Mouse (Mus musculus): ENCODE results near the gene Stmn1.
A peak's percentile ranks its signal among the peaks of the same experiment; 100 is the strongest.

Stmn1 gene

DNA sequence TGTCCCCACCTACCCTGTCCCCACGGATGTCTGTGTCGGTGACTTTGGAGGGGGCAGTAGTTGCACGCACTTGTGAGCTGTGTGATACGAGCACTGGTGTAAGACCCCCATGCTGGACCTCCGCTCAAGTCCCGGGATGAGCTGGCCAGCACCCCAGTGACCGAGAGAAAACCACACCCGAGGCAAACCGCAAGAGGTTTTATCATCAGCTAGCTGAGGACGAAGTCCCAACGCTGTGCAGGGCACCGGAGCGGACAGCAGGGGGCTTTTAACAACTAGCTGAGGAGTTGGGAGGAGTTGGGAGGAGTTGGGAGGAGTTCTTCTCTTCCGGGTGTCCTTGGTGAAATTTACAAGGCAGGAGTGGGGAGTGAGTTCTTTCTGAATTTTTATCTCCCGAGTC, 44.7 kb downstream of the Stmn1 start:
- DNase-seq (ENCODE audit: low spot score in 2 of 2) = peak in 1 of 2 experiments; percentile 33

DNA sequence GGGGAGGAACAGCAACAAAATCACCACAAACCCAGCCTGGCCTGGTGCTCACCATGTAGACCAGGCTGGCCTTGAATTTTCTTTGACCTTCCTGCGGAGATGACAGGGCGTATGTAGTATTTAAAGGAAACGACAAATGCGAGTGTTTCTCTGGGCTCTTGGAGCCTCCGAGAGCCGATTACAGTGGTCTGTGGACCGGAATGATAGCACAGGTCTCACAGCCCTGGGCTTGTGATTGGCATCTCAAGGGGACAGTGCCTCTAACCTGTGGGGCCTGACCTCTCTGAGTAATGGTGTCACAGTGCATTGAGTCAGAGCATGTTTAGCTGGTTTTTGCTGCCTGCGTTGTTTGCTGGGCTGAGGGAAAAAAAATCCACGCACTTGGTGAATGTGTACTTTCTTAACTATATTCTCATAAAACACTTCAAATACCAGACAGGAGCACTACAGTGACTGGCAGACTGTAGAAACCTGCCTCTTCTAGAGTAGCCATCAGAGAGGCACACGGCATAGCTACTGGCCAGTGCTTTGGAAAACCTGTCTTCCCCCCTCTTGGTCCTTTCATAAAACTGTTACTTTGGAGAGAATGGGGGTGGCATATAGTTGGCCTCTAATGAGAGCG, 46.3 kb downstream of the Stmn1 start:
- no peak for DNase-seq (ENCODE audit: low spot score in 2 of 2)

DNA sequence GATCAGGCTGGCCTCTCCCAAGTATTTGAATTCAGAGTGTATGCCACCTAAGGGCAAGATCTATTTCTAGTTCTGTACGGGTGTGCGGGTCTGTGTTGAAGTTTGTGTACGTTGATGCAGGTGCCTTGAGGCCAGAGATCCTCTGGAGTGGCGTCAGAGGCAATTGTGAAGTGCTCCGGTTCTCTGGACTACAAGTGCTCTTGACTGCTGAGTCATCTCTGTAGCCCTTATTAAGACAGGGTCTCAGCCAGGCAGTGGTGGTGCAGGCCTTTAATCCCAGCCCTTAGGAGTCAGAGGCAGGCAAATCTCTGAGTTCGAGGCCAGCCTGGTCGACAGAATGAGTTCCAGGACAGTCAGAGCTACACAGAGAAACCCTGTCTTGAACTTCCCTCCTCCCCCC, 47.5 kb downstream of the Stmn1 start:
- no peak for DNase-seq (ENCODE audit: low spot score in 2 of 2)

DNA sequence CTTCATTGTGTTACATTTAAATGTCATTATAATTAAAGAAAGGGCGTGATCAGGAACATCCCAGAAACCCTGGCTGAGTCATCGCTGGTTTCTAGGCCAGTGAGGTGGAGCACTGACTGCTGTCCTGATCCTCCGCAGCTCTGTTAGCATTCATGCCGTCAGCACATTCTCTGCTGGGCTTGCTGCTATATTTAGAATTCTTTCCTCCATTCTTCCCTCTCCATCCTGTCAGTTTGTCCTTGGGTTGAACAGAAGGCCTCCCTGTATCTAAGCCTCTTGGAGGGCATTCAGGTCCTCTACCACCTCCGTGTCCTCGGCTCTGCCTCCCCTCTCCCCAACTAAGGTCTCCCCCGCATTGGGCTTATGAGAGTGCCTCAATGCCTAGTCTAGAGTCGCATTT, 48.9 kb downstream of the Stmn1 start:
- no peak for DNase-seq (ENCODE audit: low spot score in 2 of 2)

DNA sequence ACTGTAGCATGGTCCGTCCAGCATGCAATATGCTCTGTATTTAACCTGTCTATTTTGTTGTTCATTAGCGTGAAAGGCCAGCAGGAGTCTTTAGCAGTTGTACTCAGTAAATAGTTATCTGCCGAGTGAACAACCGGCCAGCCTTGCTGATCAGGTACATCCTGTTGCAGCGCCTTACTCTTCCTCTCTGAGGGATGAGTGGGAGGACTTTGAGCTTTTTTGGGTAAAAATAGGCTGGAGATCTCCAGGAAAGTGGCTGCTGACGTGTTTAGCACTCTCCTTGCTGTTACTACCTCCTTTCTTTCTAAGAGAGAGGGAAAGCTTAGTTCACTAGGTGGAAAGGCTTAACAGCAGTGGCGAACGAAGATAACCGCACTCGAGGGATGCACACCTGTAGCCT, 49.6 kb downstream of the Stmn1 start:
- DNase-seq (ENCODE audit: low spot score in 2 of 2) = no peak

DNA sequence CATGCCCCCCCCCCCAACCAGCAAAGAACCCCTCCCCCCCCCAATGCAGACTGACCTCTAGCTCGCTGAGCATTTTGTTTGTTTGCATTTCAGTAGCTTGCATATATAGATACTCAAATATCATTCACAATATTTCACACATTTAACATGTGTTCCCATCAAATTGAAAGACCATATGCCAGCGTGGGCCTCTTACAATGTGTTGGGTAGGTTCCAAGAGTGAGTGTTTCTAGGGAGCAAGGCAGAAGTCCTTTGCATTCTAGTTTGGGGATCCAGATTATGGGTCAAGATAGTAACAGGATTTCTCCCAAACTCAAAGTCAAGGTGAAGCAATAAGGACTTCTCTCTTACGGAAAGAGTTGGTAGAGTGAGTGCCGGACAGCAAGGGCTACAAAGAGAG, 50.4 kb downstream of the Stmn1 start:
- DNase-seq (ENCODE audit: low spot score in 2 of 2) = no peak

DNA sequence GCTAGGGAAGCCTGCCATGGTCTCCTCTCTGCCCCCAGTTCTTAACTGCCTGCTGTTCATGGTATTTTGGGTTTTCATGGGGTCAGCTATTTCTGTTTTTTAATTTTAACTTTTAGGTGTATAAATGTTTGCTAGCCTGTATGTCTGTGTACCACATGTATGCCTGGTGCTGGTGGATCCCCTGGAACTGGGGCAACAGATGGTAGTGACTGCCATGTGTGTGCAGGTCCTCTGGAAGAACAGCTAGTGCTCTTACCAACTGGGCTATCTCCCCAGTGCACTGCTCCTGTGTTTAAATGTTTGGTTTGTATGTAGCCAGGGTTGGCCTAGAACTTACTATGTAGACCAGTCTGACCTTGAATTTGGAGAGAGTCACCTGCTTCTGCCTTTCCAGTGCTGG, 51.2 kb downstream of the Stmn1 start:
- no peak for DNase-seq (ENCODE audit: low spot score in 2 of 2)

All from thymus, postnatal 10 days (tissue).